Mouse (Mus musculus) G1E (cell line): ENCODE measurements around the gene Htt.

ENCODE experiments used
- CTCF ChIP-seq: IDR thresholded peaks from 2 replicates; pipeline ENCODE4 v1.5.1; 2012; ENCODE audit warnings: low read depth, low read length, inconsistent platforms, mixed read lengths
- GATA1 ChIP-seq: IDR thresholded peaks from 2 replicates; pipeline ENCODE4 v1.6.1; 2012; ENCODE audit warnings: borderline replicate concordance, low read length, inconsistent platforms, mixed read lengths

- TF ChIP-seq CTCF, result no peak
- TF ChIP-seq GATA1, result no peak
Measured at GRCm38 (mm10) chr5:34896697-34897453, 135.3 kb downstream of the Htt start.
